Mouse (Mus musculus): Measurements from ENCODE around the gene Smim24. TPM values are rescaled to one million over a fixed set of nuclear protein-coding genes. Genes with fewer than 3 reads are reported as not detected.

Gene Smim24
- polyA plus RNA-seq, 1 experiment = not detected

GRCm38 (mm10) chr10:81415549-81416310, 22.9 kb downstream of the Smim24 start:
- peaks cover 97% of the 10 kb centered on the region for H3K4me1 ChIP-seq (ENCODE audit: control insufficient read depth, insufficient read depth, low read length)
- WGBS = 66% methylated on average over 17 of the region's 17 CpGs
- peak overlapping the region; percentile 75 for H3K27ac ChIP-seq (ENCODE audit: insufficient read depth, low read depth, low read length)
- no peak overlapping the region for H3K4me3 ChIP-seq (ENCODE audit: insufficient read depth, low read depth, low read length)
- TF ChIP-seq CTCF (IDR thresholded peaks at IDR 0.05; ENCODE audit: insufficient read depth, low read depth, low read length) (no peak), POLR2A (IDR thresholded peaks at IDR 0.05; ENCODE audit: insufficient read depth, low read depth, low read length) (no peak)

- TF ChIP-seq POLR2A (IDR thresholded peaks at IDR 0.05; ENCODE audit: insufficient read depth, low read depth, low read length) (no peak), CTCF (IDR thresholded peaks at IDR 0.05; ENCODE audit: insufficient read depth, low read depth, low read length) (peak; percentile 47; the same call in 1 of the 2 replicates)
- Histone ChIP-seq H3K27ac (ENCODE audit: insufficient read depth, low read depth, low read length) (peak overlapping the region; percentile 80), H3K4me3 (ENCODE audit: insufficient read depth, low read depth, low read length) (peak overlapping the region; percentile 43), H3K4me1 (ENCODE audit: control insufficient read depth, insufficient read depth, low read length) (peaks cover 95% of the 10 kb centered on the region)
- WGBS = 2% methylated on average over 26 of the region's 26 CpGs
These were observed 23.9 kb downstream of the Smim24 start for GRCm38 (mm10) chr10:81416581-81417226.

GRCm38 (mm10) chr10:81417227-81418215, 24.7 kb downstream of the Smim24 start:
- Histone ChIP-seq H3K4me3 (ENCODE audit: insufficient read depth, low read depth, low read length) (no peak overlapping the region), H3K27ac (ENCODE audit: insufficient read depth, low read depth, low read length) (peak overlapping the region; percentile 80), H3K4me1 (ENCODE audit: control insufficient read depth, insufficient read depth, low read length) (peaks cover 92% of the 10 kb centered on the region)
- WGBS = 39% methylated on average over 12 of the region's 12 CpGs
- TF ChIP-seq CTCF (IDR thresholded peaks at IDR 0.05; ENCODE audit: insufficient read depth, low read depth, low read length) = no peak
- TF ChIP-seq POLR2A (IDR thresholded peaks at IDR 0.05; ENCODE audit: insufficient read depth, low read depth, low read length) = 0 out of 2 replicates have a peak, but pooled peaks have one; percentile 24

- Histone ChIP-seq H3K27ac (ENCODE audit: insufficient read depth, low read depth, low read length) (peak overlapping the region; percentile 80; the same call in 1 of the 2 replicates), H3K4me1 (ENCODE audit: control insufficient read depth, insufficient read depth, low read length) (peaks cover 84% of the 10 kb centered on the region), H3K4me3 (ENCODE audit: insufficient read depth, low read depth, low read length) (no peak overlapping the region)
- WGBS = 54% methylated on average over 11 of the region's 11 CpGs
- TF ChIP-seq POLR2A (IDR thresholded peaks at IDR 0.05; ENCODE audit: insufficient read depth, low read depth, low read length) = no peak
- no peak for TF ChIP-seq CTCF (IDR thresholded peaks at IDR 0.05; ENCODE audit: insufficient read depth, low read depth, low read length)
These were observed 25.6 kb downstream of the Smim24 start for GRCm38 (mm10) chr10:81418216-81419070.

- Histone ChIP-seq H3K27ac (ENCODE audit: insufficient read depth, low read depth, low read length) (0 out of 2 replicates have a peak overlapping the region, but pooled peaks have one; percentile 4), H3K4me3 (ENCODE audit: insufficient read depth, low read depth, low read length) (no peak overlapping the region), H3K4me1 (ENCODE audit: control insufficient read depth, insufficient read depth, low read length) (peaks cover 83% of the 10 kb centered on the region)
- TF ChIP-seq CTCF (IDR thresholded peaks at IDR 0.05; ENCODE audit: insufficient read depth, low read depth, low read length) (no peak), POLR2A (IDR thresholded peaks at IDR 0.05; ENCODE audit: insufficient read depth, low read depth, low read length) (no peak)
- 92% methylated on average over 10 of the region's 10 CpGs for WGBS
These were observed 26.5 kb downstream of the Smim24 start for GRCm38 (mm10) chr10:81419111-81419928.

GRCm38 (mm10) chr10:81420191-81420767, 27.4 kb downstream of the Smim24 start:
- peaks cover 83% of the 10 kb centered on the region for H3K4me1 ChIP-seq (ENCODE audit: control insufficient read depth, insufficient read depth, low read length)
- 93% methylated on average over 40 of the region's 40 CpGs for WGBS
- no peak overlapping the region for H3K27ac ChIP-seq (ENCODE audit: insufficient read depth, low read depth, low read length)
- no peak overlapping the region for H3K4me3 ChIP-seq (ENCODE audit: insufficient read depth, low read depth, low read length)
- no peak for TF ChIP-seq POLR2A (IDR thresholded peaks at IDR 0.05; ENCODE audit: insufficient read depth, low read depth, low read length)
- TF ChIP-seq CTCF (IDR thresholded peaks at IDR 0.05; ENCODE audit: insufficient read depth, low read depth, low read length) = no peak
